Mouse (Mus musculus) kidney, embryonic 14.5 days (tissue): ENCODE results near the gene Efna4. TPM values are rescaled to one million over a fixed set of nuclear protein-coding genes. Genes with fewer than 3 reads are reported as not detected.

Experiments used
- ATAC-seq: fragments of 200-750 bp; cut with Nextera tagmentation; 2 replicates; pipeline ENCODE4 v1.8.0; 2017; ENCODE audit warnings: moderate number of reproducible peaks, mild to moderate bottlenecking, moderate TSS enrichment, moderate library complexity; ENCODE audit not compliant: low FRiP score, low TSS enrichment
- H3K27ac ChIP-seq: fragments of 300-500 bp; sonication (generic); 2 replicates; pipeline ENCODE4 v1.5.1; 2014; ENCODE audit warnings: low read depth, mild to moderate bottlenecking, low read length, moderate library complexity, mixed read lengths
- H3K27me3 ChIP-seq: fragments of 300-500 bp; sonication (generic); 2 replicates; pipeline ENCODE4 v1.6.1; 2014; ENCODE audit warnings: mild to moderate bottlenecking, low read length; ENCODE audit not compliant: control insufficient read depth, insufficient read depth
- H3K36me3 ChIP-seq: fragments of 300-500 bp; sonication (generic); 2 replicates; pipeline ENCODE4 v1.6.1; 2014; ENCODE audit warnings: low read length, mixed read lengths; ENCODE audit not compliant: control insufficient read depth, insufficient read depth
- H3K4me1 ChIP-seq: fragments of 300-500 bp; sonication (generic); 2 replicates; pipeline ENCODE4 v1.6.1; 2014; ENCODE audit warnings: low read length, mixed read lengths; ENCODE audit not compliant: control insufficient read depth, insufficient read depth
- H3K4me2 ChIP-seq: fragments of 300-500 bp; sonication (generic); replicated peaks from 2 replicates; pipeline ENCODE4 v1.6.1; 2014; ENCODE audit warnings: low read depth, mild to moderate bottlenecking, low read length
- H3K4me3 ChIP-seq: fragments of 300-500 bp; sonication (generic); 2 replicates; pipeline ENCODE4 v1.5.1; 2014; ENCODE audit warnings: mild to moderate bottlenecking, low read length
- H3K9ac ChIP-seq: fragments of 300-500 bp; sonication (generic); 2 replicates; pipeline ENCODE4 v1.6.1; 2014; ENCODE audit warnings: low read depth, mild to moderate bottlenecking, low read length, moderate library complexity
- H3K9me3 ChIP-seq: fragments of 300-500 bp; sonication (generic); 2 replicates; pipeline ENCODE4 v1.6.1; 2016; ENCODE audit warnings: low read length; ENCODE audit not compliant: control insufficient read depth
- WGBS: fragments of 180-500 bp; shearing (Covaris S2); extraction: QIAGEN DNeasy Blood & Tissue Kit; methylation state at CpG from one replicate; pipeline ENCODE4 v1.1.7; 2014; 5-methylcytosine and 5-hydroxymethylcytosine counted together
- polyA plus RNA-seq: library from polyadenylated mRNA; unstranded; fragments of >200 nt; fragmentation: Nextera tagmentation; extraction: Ambion mirVana; gene quantifications from 2 replicates; pipeline ENCODE4 v1.2.1, GENCODE M21; 2014

Gene Efna4
- polyA plus RNA-seq, 1 experiment from 2014 or later, result 30.1 TPM

DNA sequence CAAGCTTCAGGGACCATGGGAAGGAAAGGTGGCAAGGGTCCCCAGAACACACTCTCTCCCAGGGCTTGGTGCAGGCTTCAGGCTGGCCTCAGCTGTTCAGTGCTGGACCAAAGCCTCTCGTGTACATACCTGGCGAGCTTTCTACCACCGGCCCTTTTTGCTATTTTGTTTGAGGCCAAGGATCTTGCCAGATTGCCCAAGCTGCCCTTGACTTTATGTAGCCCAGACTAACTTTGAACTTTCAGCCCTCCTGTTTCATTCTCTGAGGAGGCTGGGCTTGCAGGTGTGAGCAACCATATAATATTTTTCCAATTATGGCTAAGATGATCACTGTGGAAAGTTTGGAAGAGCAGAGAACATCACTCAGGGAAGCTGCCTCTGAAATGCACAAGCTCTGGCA, 53.6 kb downstream of the Efna4 start:
- peaks cover 28% of the 10 kb centered on the region for H3K4me1 ChIP-seq
- H3K9ac ChIP-seq, result no peak overlapping the region
- no peak overlapping the region for H3K4me2 ChIP-seq
- H3K9me3 ChIP-seq, result no peaks in the 10 kb centered on the region
- H3K36me3 ChIP-seq, result no peaks in the 10 kb centered on the region
- no peak overlapping the region for H3K27ac ChIP-seq
- H3K4me3 ChIP-seq, result no peak overlapping the region
- WGBS, result 77% methylated on average over 3 of the region's 3 CpGs
- no peak for ATAC-seq
- H3K27me3 ChIP-seq, result peaks cover 2% of the 10 kb centered on the region

Other genes with a start within 250 kb of the Efna4 start
- 12.5 and 16.7 TPM in 2 replicates for gene Rusc1, start 244.7 kb downstream of the Efna4 start, polyA plus RNA-seq
- gene Gm43738, start 236.9 kb downstream of the Efna4 start, polyA plus RNA-seq, result not detected in 2 replicates
- 186 and 191 TPM in 2 replicates for gene Fdps, start 236.1 kb downstream of the Efna4 start, polyA plus RNA-seq
- 1.3 and 1.5 TPM in 2 replicates for gene Pklr, start 201.9 kb downstream of the Efna4 start, polyA plus RNA-seq
- 0.49 and 0.73 TPM in 2 replicates for gene Hcn3, start 177.8 kb downstream of the Efna4 start, polyA plus RNA-seq
- gene Clk2, start 173.2 kb downstream of the Efna4 start, polyA plus RNA-seq, result 33.8 and 35.1 TPM in 2 replicates
- 84.6 and 107 TPM in 2 replicates for gene Scamp3, start 160.6 kb downstream of the Efna4 start, polyA plus RNA-seq
- 34.5 and 49.3 TPM in 2 replicates for gene Fam189b, start 154.9 kb downstream of the Efna4 start, polyA plus RNA-seq
- 32.0 and 37.4 TPM in 2 replicates for gene Gba, start 135.1 kb downstream of the Efna4 start, polyA plus RNA-seq
- gene Thbs3, start 122.8 kb downstream of the Efna4 start, polyA plus RNA-seq, result 12.5 and 13.2 TPM in 2 replicates
- 217 and 259 TPM in 2 replicates for gene Mtx1, start 110.9 kb downstream of the Efna4 start, polyA plus RNA-seq
- gene Muc1, start 109.0 kb downstream of the Efna4 start, polyA plus RNA-seq, result 8.0 and 13.6 TPM in 2 replicates
- 321 and 407 TPM in 2 replicates for gene Krtcap2, start 92.1 kb downstream of the Efna4 start, polyA plus RNA-seq
- gene Trim46, start 91.7 kb downstream of the Efna4 start, polyA plus RNA-seq, result 2.8 and 3.6 TPM in 2 replicates
- 134 and 200 TPM in 2 replicates for gene Dpm3, start 78.7 kb downstream of the Efna4 start, polyA plus RNA-seq
- gene Slc50a1, start 67.5 kb downstream of the Efna4 start, polyA plus RNA-seq, result 55.1 and 64.1 TPM in 2 replicates
- 45.4 and 58.8 TPM in 2 replicates for gene Efna1, start 56.9 kb downstream of the Efna4 start, polyA plus RNA-seq
- 9.7 and 10.1 TPM in 2 replicates for gene Efna3, start 15.1 kb downstream of the Efna4 start, polyA plus RNA-seq
- gene Adam15, start 12.0 kb upstream of the Efna4 start, polyA plus RNA-seq, result 35.9 and 47.1 TPM in 2 replicates
- 0.18 and 0.30 TPM in 2 replicates for gene Dcst2, start 23.9 kb upstream of the Efna4 start, polyA plus RNA-seq
- 0.63 and 1.5 TPM in 2 replicates for gene Dcst1, start 27.2 kb upstream of the Efna4 start, polyA plus RNA-seq
- gene Zbtb7b, start 56.7 kb upstream of the Efna4 start, polyA plus RNA-seq, result 1.8 and 2.2 TPM in 2 replicates
- gene Lenep, start 64.8 kb upstream of the Efna4 start, polyA plus RNA-seq, result not detected in 2 replicates
- gene Flad1, start 73.8 kb upstream of the Efna4 start, polyA plus RNA-seq, result 19.6 and 24.9 TPM in 2 replicates
- 632 and 773 TPM in 2 replicates for gene Cks1b, start 80.4 kb upstream of the Efna4 start, polyA plus RNA-seq
- 42.8 and 64.0 TPM in 2 replicates for gene Shc1, start 80.4 kb upstream of the Efna4 start, polyA plus RNA-seq
- 45.7 and 53.0 TPM in 2 replicates for gene Pygo2, start 92.2 kb upstream of the Efna4 start, polyA plus RNA-seq
- 15.5 and 19.4 TPM in 2 replicates for gene Pbxip1, start 98.7 kb upstream of the Efna4 start, polyA plus RNA-seq
- gene Pmvk, start 116.5 kb upstream of the Efna4 start, polyA plus RNA-seq, result 53.8 and 60.4 TPM in 2 replicates
- gene Kcnn3, start 182.1 kb upstream of the Efna4 start, polyA plus RNA-seq, result 1.4 and 2.1 TPM in 2 replicates